Mouse (Mus musculus) forebrain, embryonic 14.5 days (tissue): Measurements from ENCODE around the gene Ptges2. TPM values are rescaled to one million over a fixed set of nuclear protein-coding genes. Genes with fewer than 3 reads are reported as not detected.

Experiments used
- polyA plus RNA-seq: library from polyadenylated mRNA; unstranded; fragments of >200 nt; fragmentation: Nextera tagmentation; extraction: Ambion mirVana; gene quantifications from 2 replicates; pipeline ENCODE4 v1.2.1, GENCODE M21; 2014

Ptges2 gene
- polyA plus RNA-seq, 1 experiment from 2014 or later: 42.2 TPM

Other genes with a start within 250 kb of the Ptges2 start
- 53.3 and 62.4 TPM in 2 replicates for gene Prrc2b, start 244.8 kb upstream of the Ptges2 start, polyA plus RNA-seq
- gene Pomt1, start 159.3 kb upstream of the Ptges2 start, polyA plus RNA-seq: 22.3 and 27.1 TPM in 2 replicates
- 84.2 and 96.6 TPM in 2 replicates for gene Uck1, start 135.7 kb upstream of the Ptges2 start, polyA plus RNA-seq
- gene Golga2, start 108.5 kb upstream of the Ptges2 start, polyA plus RNA-seq: 15.5 and 20.6 TPM in 2 replicates
- gene Swi5, start 107.8 kb upstream of the Ptges2 start, polyA plus RNA-seq: 186 and 243 TPM in 2 replicates
- gene Ciz1, start 43.6 kb upstream of the Ptges2 start, polyA plus RNA-seq: 37.3 and 48.0 TPM in 2 replicates
- 28.2 and 42.8 TPM in 2 replicates for gene Dnm1, start 42.6 kb upstream of the Ptges2 start, polyA plus RNA-seq
- 86.9 and 98.4 TPM in 2 replicates for gene 1110008P14Rik, start 14.0 kb upstream of the Ptges2 start, polyA plus RNA-seq
- gene Lcn2, start 7.6 kb upstream of the Ptges2 start, polyA plus RNA-seq: 0.25 and 0.32 TPM in 2 replicates
- gene Naif1, start 54.6 kb downstream of the Ptges2 start, polyA plus RNA-seq: 5.3 and 5.4 TPM in 2 replicates
- gene Slc25a25, start 55.5 kb downstream of the Ptges2 start, polyA plus RNA-seq: 30.4 and 34.2 TPM in 2 replicates
- 4.4 and 5.2 TPM in 2 replicates for gene Fam102a, start 139.4 kb downstream of the Ptges2 start, polyA plus RNA-seq
- 143 and 152 TPM in 2 replicates for gene Dpm2, start 175.0 kb downstream of the Ptges2 start, polyA plus RNA-seq
- 4.7 TPM in 2 replicates for gene Pip5kl1, start 178.9 kb downstream of the Ptges2 start, polyA plus RNA-seq
- 0.30 and 0.61 TPM in 2 replicates for gene 9430097D07Rik, start 179.8 kb downstream of the Ptges2 start, polyA plus RNA-seq
- 18.7 and 21.4 TPM in 2 replicates for gene St6galnac4, start 191.2 kb downstream of the Ptges2 start, polyA plus RNA-seq
- 4.7 and 5.7 TPM in 2 replicates for gene St6galnac6, start 203.8 kb downstream of the Ptges2 start, polyA plus RNA-seq
- 60.3 and 65.9 TPM in 2 replicates for gene Ak1, start 225.9 kb downstream of the Ptges2 start, polyA plus RNA-seq